Mouse (Mus musculus) kidney, embryonic 14.5 days (tissue): ENCODE data around the gene Tmem259. TPM values are rescaled to one million over a fixed set of nuclear protein-coding genes. Genes with fewer than 3 reads are reported as not detected.

Experiments used
- ATAC-seq: fragments of 200-750 bp; cut with Nextera tagmentation; 2 replicates; pipeline ENCODE4 v1.8.0; 2017; ENCODE audit warnings: moderate number of reproducible peaks, mild to moderate bottlenecking, moderate TSS enrichment, moderate library complexity; ENCODE audit not compliant: low FRiP score, low TSS enrichment
- H3K27ac ChIP-seq: fragments of 300-500 bp; sonication (generic); 2 replicates; pipeline ENCODE4 v1.5.1; 2014; ENCODE audit warnings: low read depth, mild to moderate bottlenecking, low read length, moderate library complexity, mixed read lengths
- H3K27me3 ChIP-seq: fragments of 300-500 bp; sonication (generic); 2 replicates; pipeline ENCODE4 v1.6.1; 2014; ENCODE audit warnings: mild to moderate bottlenecking, low read length; ENCODE audit not compliant: control insufficient read depth, insufficient read depth
- H3K36me3 ChIP-seq: fragments of 300-500 bp; sonication (generic); 2 replicates; pipeline ENCODE4 v1.6.1; 2014; ENCODE audit warnings: low read length, mixed read lengths; ENCODE audit not compliant: control insufficient read depth, insufficient read depth
- H3K4me1 ChIP-seq: fragments of 300-500 bp; sonication (generic); 2 replicates; pipeline ENCODE4 v1.6.1; 2014; ENCODE audit warnings: low read length, mixed read lengths; ENCODE audit not compliant: control insufficient read depth, insufficient read depth
- H3K4me2 ChIP-seq: fragments of 300-500 bp; sonication (generic); replicated peaks from 2 replicates; pipeline ENCODE4 v1.6.1; 2014; ENCODE audit warnings: low read depth, mild to moderate bottlenecking, low read length
- H3K4me3 ChIP-seq: fragments of 300-500 bp; sonication (generic); 2 replicates; pipeline ENCODE4 v1.5.1; 2014; ENCODE audit warnings: mild to moderate bottlenecking, low read length
- H3K9ac ChIP-seq: fragments of 300-500 bp; sonication (generic); 2 replicates; pipeline ENCODE4 v1.6.1; 2014; ENCODE audit warnings: low read depth, mild to moderate bottlenecking, low read length, moderate library complexity
- H3K9me3 ChIP-seq: fragments of 300-500 bp; sonication (generic); 2 replicates; pipeline ENCODE4 v1.6.1; 2016; ENCODE audit warnings: low read length; ENCODE audit not compliant: control insufficient read depth
- whole genome bisulfite sequencing: fragments of 180-500 bp; shearing (Covaris S2); extraction: QIAGEN DNeasy Blood & Tissue Kit; methylation state at CpG from one replicate; pipeline ENCODE4 v1.1.7; 2014; 5-methylcytosine and 5-hydroxymethylcytosine counted together
- polyA plus RNA-seq: library from polyadenylated mRNA; unstranded; fragments of >200 nt; fragmentation: Nextera tagmentation; extraction: Ambion mirVana; gene quantifications from 2 replicates; pipeline ENCODE4 v1.2.1, GENCODE M21; 2014

Tmem259 gene
- polyA plus RNA-seq, 1 experiment from 2014 or later, result 18.8 TPM

- H3K36me3 ChIP-seq, result no peaks in the 10 kb centered on the region
- peaks cover 34% of the 10 kb centered on the region for H3K27me3 ChIP-seq
- WGBS, result 35% methylated on average over 25 of the region's 25 CpGs
These were observed 29.5 kb upstream of the Tmem259 start for GRCm38 (mm10) chr10:80013609-80014008.

DNA sequence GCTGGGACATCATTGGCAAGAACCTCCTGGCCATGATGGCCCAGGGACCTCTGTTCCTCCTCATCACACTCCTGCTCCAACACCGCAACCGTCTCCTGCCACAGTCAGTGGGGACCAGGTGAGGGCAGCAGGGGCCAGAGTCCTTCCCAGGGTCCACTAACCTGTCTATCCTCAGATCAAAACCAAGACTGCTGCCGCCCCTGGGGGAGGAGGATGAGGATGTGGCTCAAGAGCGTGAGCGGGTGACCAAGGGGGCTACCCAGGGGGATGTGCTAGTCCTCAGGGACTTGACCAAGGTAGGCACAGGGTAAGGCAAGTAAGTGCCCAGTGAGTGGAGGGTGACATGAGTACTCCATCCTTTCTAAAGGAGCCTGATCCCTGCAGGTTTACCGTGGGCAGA is 27.6 kb upstream of the Tmem259 start:
- 89% methylated on average over 6 of the region's 6 CpGs for WGBS
- Histone ChIP-seq H3K27ac (no peak overlapping the region), H3K9ac (no peak overlapping the region), H3K4me3 (no peak overlapping the region), H3K9me3 (peaks cover 9% of the 10 kb centered on the region; the same call in 1 of the 2 replicates), H3K27me3 (peaks cover 34% of the 10 kb centered on the region), H3K4me2 (no peak overlapping the region), H3K4me1 (no peaks in the 10 kb centered on the region), H3K36me3 (no peaks in the 10 kb centered on the region)
- no peak for ATAC-seq

More at GRCm38 (mm10) chr10:80013609-80014008, 29.5 kb upstream of the Tmem259 start:
- Histone ChIP-seq H3K4me2 (no peak overlapping the region), H3K9ac (no peak overlapping the region), H3K4me1 (peaks cover 2% of the 10 kb centered on the region), H3K4me3 (no peak overlapping the region), H3K27ac (no peak overlapping the region), H3K9me3 (peaks cover 9% of the 10 kb centered on the region; the same call in 1 of the 2 replicates)
- no peak for ATAC-seq

GRCm38 (mm10) chr10:80004233-80004705 is 20.1 kb upstream of the Tmem259 start:
- Histone ChIP-seq H3K36me3 (no peaks in the 10 kb centered on the region), H3K4me1 (no peaks in the 10 kb centered on the region), H3K27me3 (peaks cover 2% of the 10 kb centered on the region; the same call in 1 of the 2 replicates), H3K4me2 (no peak overlapping the region), H3K9me3 (no peaks in the 10 kb centered on the region), H3K4me3 (no peak overlapping the region), H3K9ac (no peak overlapping the region), H3K27ac (no peak overlapping the region)
- no peak for ATAC-seq
- 92% methylated on average over 8 of the region's 8 CpGs for WGBS

DNA sequence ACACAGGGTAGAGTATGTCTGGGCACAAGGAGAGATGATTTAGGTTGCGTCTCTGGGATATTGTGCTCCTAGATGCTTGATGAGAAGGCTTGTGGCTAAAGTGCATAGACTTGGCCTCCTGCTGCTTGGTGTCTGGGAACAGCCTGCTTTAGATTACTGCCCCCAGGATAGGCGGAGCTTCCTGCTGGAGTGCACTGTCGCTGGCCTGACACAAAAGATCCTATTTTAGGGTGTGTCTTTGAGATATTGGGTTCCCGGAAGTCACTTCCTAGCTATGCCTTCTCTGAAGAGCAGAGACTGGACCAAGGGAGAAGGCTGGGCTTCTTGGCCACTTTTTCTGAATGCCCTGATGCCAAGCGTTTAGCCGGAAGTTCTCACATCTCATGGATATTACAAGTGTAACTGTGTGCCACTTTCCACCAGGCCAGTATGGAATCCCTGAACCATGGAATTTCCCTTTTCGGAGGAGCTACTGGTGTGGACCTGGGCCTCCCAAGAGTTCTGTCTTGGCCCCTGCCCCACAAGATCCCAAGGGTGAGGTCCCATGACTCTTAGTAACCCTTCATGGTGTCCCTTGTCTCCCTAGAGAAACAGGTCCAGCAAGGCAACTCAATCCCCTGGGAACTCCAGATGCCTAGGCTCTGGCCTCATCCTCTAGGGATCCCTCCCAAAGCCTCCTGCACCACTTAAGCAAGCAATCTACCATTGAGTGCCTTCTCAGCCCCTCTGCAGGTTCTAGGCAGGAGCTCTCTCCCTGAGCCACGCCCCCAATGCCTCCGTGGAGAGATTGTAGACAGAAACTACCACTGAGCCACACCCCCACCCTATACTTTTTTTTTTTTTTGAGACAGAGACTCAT is 19.5 kb upstream of the Tmem259 start:
- no peak overlapping the region for H3K4me2 ChIP-seq
- H3K4me3 ChIP-seq, result no peak overlapping the region
- no peak overlapping the region for H3K9ac ChIP-seq
- H3K36me3 ChIP-seq, result no peaks in the 10 kb centered on the region
- peaks cover 2% of the 10 kb centered on the region; the same call in 1 of the 2 replicates for H3K27me3 ChIP-seq
- H3K4me1 ChIP-seq, result peaks cover under 1% of the 10 kb centered on the region; the same call in 1 of the 2 replicates
- WGBS, result 65% methylated on average over 9 of the region's 9 CpGs
- H3K9me3 ChIP-seq, result no peaks in the 10 kb centered on the region
- H3K27ac ChIP-seq, result no peak overlapping the region
- ATAC-seq, result no peak

DNA sequence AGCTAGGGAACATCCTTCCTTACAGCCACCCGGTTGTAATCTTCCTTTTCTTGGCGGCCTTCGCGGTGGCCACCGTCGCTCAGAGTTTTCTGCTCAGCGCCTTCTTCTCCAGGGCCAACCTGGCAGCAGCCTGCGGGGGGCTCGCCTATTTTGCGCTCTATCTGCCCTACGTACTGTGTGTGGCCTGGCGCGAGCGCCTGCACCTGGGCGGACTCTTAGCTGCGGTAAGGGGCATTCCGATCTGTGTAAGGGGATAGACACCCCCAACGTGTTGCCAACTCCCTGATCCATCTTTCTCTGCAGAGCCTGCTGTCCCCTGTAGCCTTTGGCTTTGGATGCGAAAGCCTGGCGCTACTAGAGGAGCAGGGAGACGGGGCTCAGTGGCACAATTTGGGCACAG is 18.7 kb upstream of the Tmem259 start:
- Histone ChIP-seq H3K4me3 (no peak overlapping the region), H3K27me3 (peaks cover 2% of the 10 kb centered on the region; the same call in 1 of the 2 replicates), H3K4me1 (peaks cover 8% of the 10 kb centered on the region), H3K36me3 (no peaks in the 10 kb centered on the region), H3K27ac (no peak overlapping the region), H3K4me2 (no peak overlapping the region; the same call in 1 of the 2 replicates), H3K9me3 (no peaks in the 10 kb centered on the region), H3K9ac (no peak overlapping the region)
- no peak for ATAC-seq
- WGBS, result 36% methylated on average over 21 of the region's 21 CpGs

DNA sequence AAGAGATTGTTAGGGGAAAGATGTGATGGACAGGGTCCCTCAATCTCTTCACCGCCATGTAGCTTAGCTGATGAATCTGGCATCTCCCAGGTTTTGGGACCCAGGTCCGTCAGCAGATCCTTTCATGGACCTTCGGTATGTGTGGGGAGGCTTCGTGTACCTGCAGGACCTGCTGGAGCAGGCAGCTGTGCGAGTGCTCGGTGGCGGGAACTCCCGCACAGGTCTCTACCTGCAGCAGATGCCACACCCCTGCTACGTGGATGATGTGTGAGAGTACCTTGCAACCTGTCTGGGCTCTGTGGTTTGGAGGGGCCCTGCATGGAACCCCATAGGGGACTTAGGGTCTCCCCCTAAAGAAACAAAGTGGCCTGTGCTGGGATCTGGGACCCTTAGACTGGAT is 17.8 kb upstream of the Tmem259 start:
- Histone ChIP-seq H3K4me1 (peaks cover 10% of the 10 kb centered on the region), H3K9ac (no peak overlapping the region), H3K27ac (no peak overlapping the region), H3K9me3 (no peaks in the 10 kb centered on the region), H3K4me2 (no peak overlapping the region), H3K36me3 (no peaks in the 10 kb centered on the region), H3K4me3 (no peak overlapping the region), H3K27me3 (peaks cover 2% of the 10 kb centered on the region; the same call in 1 of the 2 replicates)
- 77% methylated on average over 9 of the region's 9 CpGs for WGBS
- no peak for ATAC-seq

DNA sequence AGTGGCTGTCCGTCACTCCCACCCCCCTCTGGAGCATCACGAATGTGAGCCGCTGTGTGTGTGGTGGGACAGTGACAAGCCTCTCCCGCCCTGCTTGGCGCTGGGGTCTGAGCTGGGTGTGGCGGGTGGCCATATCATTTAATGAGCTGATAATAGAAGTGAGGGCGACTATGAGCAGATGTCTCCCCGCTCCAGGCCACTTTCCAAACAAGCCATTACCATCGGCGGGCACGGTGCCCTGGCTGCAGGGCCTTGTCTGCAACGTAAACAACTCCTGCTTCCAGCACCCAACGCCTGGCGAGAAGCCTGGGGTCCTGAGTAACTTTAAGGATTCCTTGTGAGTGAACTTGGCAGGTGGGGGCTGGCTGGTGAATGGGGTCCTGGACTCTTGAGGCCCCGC is 13.7 kb upstream of the Tmem259 start:
- peak overlapping the region; percentile 54 for H3K4me3 ChIP-seq
- no peak; the same call in 1 of the 2 replicates for ATAC-seq
- no peaks in the 10 kb centered on the region for H3K9me3 ChIP-seq
- peaks cover 11% of the 10 kb centered on the region for H3K36me3 ChIP-seq
- peak overlapping the region; percentile 89 for H3K4me2 ChIP-seq
- H3K4me1 ChIP-seq, result peaks cover 14% of the 10 kb centered on the region
- H3K9ac ChIP-seq, result peak overlapping the region; percentile 50; the same call in 1 of the 2 replicates
- H3K27ac ChIP-seq, result no peak overlapping the region
- no peaks in the 10 kb centered on the region; the same call in 1 of the 2 replicates for H3K27me3 ChIP-seq
- WGBS, result 7% methylated on average over 15 of the region's 15 CpGs

- H3K36me3 ChIP-seq, result peaks cover 17% of the 10 kb centered on the region
- peaks cover 14% of the 10 kb centered on the region for H3K4me1 ChIP-seq
- H3K9me3 ChIP-seq, result no peaks in the 10 kb centered on the region
- H3K9ac ChIP-seq, result peak overlapping the region; percentile 50; the same call in 1 of the 2 replicates
- H3K27me3 ChIP-seq, result no peaks in the 10 kb centered on the region; the same call in 1 of the 2 replicates
- WGBS, result under 1% methylated on average over 35 of the region's 35 CpGs
- H3K27ac ChIP-seq, result peak overlapping the region; percentile 24; the same call in 1 of the 2 replicates
- H3K4me3 ChIP-seq, result peak overlapping the region; percentile 54
- peak overlapping the region; percentile 89 for H3K4me2 ChIP-seq
- ATAC-seq, result peak; percentile 71
These were observed 13.1 kb upstream of the Tmem259 start for GRCm38 (mm10) chr10:79997034-79997760.
